8 mouse cellular contexts compared by ENCODE assay signal in genomic region chr9:62456015-62456414, GRCm38 (mm10).
A peak's percentile ranks its signal among the peaks of the same experiment; 100 is the strongest.
DNase-seq lines count a peak whose midpoint lies in the region; ATAC-seq lines count a peak whose summit lies in the region.

No protein-coding gene starts in this region.

- no peaks in the 10 kb centered on the region for H3K9me3 ChIP-seq in kidney, embryonic 15.5 days (replicated peaks)
- no peaks in the 10 kb centered on the region for H3K9me3 ChIP-seq in lung, embryonic 16.5 days (ENCODE audit: control insufficient read depth, low read length)

- no peak overlapping the region for H3K4me3 ChIP-seq in kidney, embryonic 15.5 days (replicated peaks)
- no peak overlapping the region for H3K4me3 ChIP-seq in lung, embryonic 16.5 days (ENCODE audit: low read length)

- no peak overlapping the region for H3K9ac ChIP-seq in kidney, embryonic 15.5 days
- no peak overlapping the region for H3K9ac ChIP-seq in lung, embryonic 16.5 days (ENCODE audit: low read length)

- 16% methylated on average over 5 of the region's 5 CpGs for WGBS in kidney, embryonic 15.5 days
- WGBS in lung, embryonic 16.5 days: 7% methylated on average over 5 of the region's 5 CpGs

- peak; percentile 38 for DNase-seq in gastrocnemius, adult 18-20 months (ENCODE audit: low spot score)
- no peak for DNase-seq in gastrocnemius, adult 8-10 months (ENCODE audit: low spot score in 2 of 2)
- peak; percentile 81 for DNase-seq in cerebellum, adult 9-11 months
- peak; percentile 41 to 49 for DNase-seq in heart, adult 9 months (ENCODE audit: low spot score in 2 of 2)
- DNase-seq in telencephalon, adult 2 months (ENCODE audit: low read depth, low spot score): peak; percentile 28
- DNase-seq in thymus, postnatal 25 days: no peak

- peak; percentile 76 for ATAC-seq in kidney, embryonic 15.5 days (replicated peaks; ENCODE audit: low FRiP score)
- peak; percentile 92 for ATAC-seq in lung, embryonic 16.5 days (ENCODE audit: low read depth)

- H3K27ac ChIP-seq in kidney, embryonic 15.5 days: peak overlapping the region; percentile 74
- H3K27ac ChIP-seq in lung, embryonic 16.5 days (ENCODE audit: low read length): peak overlapping the region; percentile 95

- H3K27me3 ChIP-seq in kidney, embryonic 15.5 days: no peaks in the 10 kb centered on the region
- no peaks in the 10 kb centered on the region for H3K27me3 ChIP-seq in lung, embryonic 16.5 days (ENCODE audit: control insufficient read depth, insufficient read depth, low read depth, low read length)

- H3K4me2 ChIP-seq in kidney, embryonic 15.5 days: no peak overlapping the region
- no peak overlapping the region; the same call in 1 of the 2 replicates for H3K4me2 ChIP-seq in lung, embryonic 16.5 days (ENCODE audit: low read depth, low read length)

- peaks cover 28% of the 10 kb centered on the region for H3K4me1 ChIP-seq in kidney, embryonic 15.5 days
- H3K4me1 ChIP-seq in lung, embryonic 16.5 days (replicated peaks; ENCODE audit: control insufficient read depth, insufficient read depth, low read length): peaks cover 29% of the 10 kb centered on the region

- peaks cover 4% of the 10 kb centered on the region; the same call in 1 of the 2 replicates for H3K36me3 ChIP-seq in kidney, embryonic 15.5 days
- no peaks in the 10 kb centered on the region for H3K36me3 ChIP-seq in lung, embryonic 16.5 days (ENCODE audit: control insufficient read depth, insufficient read depth, low read length)

Comparison
In these comparisons a context has a peak if more than half of its experiments do, and no peak if none do; other contexts are left out.
1. DNase-seq: peak in gastrocnemius, adult 18-20 months (single experiment), cerebellum, adult 9-11 months (single experiment), heart, adult 9 months (2 of 2) and telencephalon, adult 2 months (single experiment); none in gastrocnemius, adult 8-10 months (0 of 2) and thymus, postnatal 25 days (single experiment).